Mouse (Mus musculus) cerebral cortex, adult 2 months (tissue): ENCODE measurements around the gene Padi2.

Source experiments
- WGBS: fragments of 180-500 bp; shearing (Covaris S2); methylation state at CpG from one replicate; pipeline ENCODE4 v1.1.7; 2018; 5-methylcytosine and 5-hydroxymethylcytosine counted together

The Padi2 gene

GRCm38 (mm10) chr4:140958319-140958718, 52.2 kb downstream of the Padi2 start:
- 41% methylated on average over 6 of the region's 6 CpGs for WGBS

GRCm38 (mm10) chr4:140959128-140959679, 53.1 kb downstream of the Padi2 start:
- 92% methylated on average over 7 of the region's 7 CpGs for WGBS

- 87% methylated on average over 10 of the region's 10 CpGs for WGBS
Measured at GRCm38 (mm10) chr4:140959715-140960479, 53.8 kb downstream of the Padi2 start.

- 1% methylated on average over 37 of the region's 37 CpGs for WGBS
Measured at GRCm38 (mm10) chr4:140960781-140961466, 54.8 kb downstream of the Padi2 start, which contains the start of gene Sdhb. Sdhb (plus strand) TSS chr4:140961203.

GRCm38 (mm10) chr4:140961467-140962206, 55.5 kb downstream of the Padi2 start:
- under 1% methylated on average over 38 of the region's 38 CpGs for WGBS

- 43% methylated on average over 8 of the region's 8 CpGs for WGBS
Measured at GRCm38 (mm10) chr4:140962207-140962909, 56.2 kb downstream of the Padi2 start.

GRCm38 (mm10) chr4:140962950-140963349, 56.8 kb downstream of the Padi2 start:
- WGBS = 25% methylated on average over 5 of the region's 5 CpGs

GRCm38 (mm10) chr4:140963941-140964597, 57.9 kb downstream of the Padi2 start:
- WGBS = 43% methylated on average over 9 of the region's 9 CpGs

- WGBS = 8% methylated on average over 7 of the region's 7 CpGs
Measured at GRCm38 (mm10) chr4:140964620-140965019, 58.5 kb downstream of the Padi2 start.

GRCm38 (mm10) chr4:140967386-140968159, 61.4 kb downstream of the Padi2 start:
- WGBS = 81% methylated on average over 11 of the region's 11 CpGs

- 50% methylated on average over 13 of the region's 13 CpGs for WGBS
Measured at GRCm38 (mm10) chr4:140971691-140972090, 65.5 kb downstream of the Padi2 start.

- 84% methylated on average over 6 of the region's 6 CpGs for WGBS
Measured at GRCm38 (mm10) chr4:140974408-140974807, 68.3 kb downstream of the Padi2 start.

- 89% methylated on average over 7 of the region's 7 CpGs for WGBS
Measured at GRCm38 (mm10) chr4:140975356-140975755, 69.2 kb downstream of the Padi2 start.

- 88% methylated on average over 10 of the region's 10 CpGs for WGBS
Measured at GRCm38 (mm10) chr4:140977278-140977677, 71.1 kb downstream of the Padi2 start.

- 91% methylated on average over 14 of the region's 14 CpGs for WGBS
Measured at GRCm38 (mm10) chr4:140977886-140978692, 71.9 kb downstream of the Padi2 start.

GRCm38 (mm10) chr4:140981605-140982004, 75.5 kb downstream of the Padi2 start:
- 95% methylated on average over 2 of the region's 2 CpGs for WGBS

GRCm38 (mm10) chr4:140982808-140983207, 76.7 kb downstream of the Padi2 start:
- WGBS = 57% methylated on average over 4 of the region's 4 CpGs

- WGBS = 20% methylated on average over 9 of the region's 9 CpGs
Measured at GRCm38 (mm10) chr4:140983442-140983841, 77.3 kb downstream of the Padi2 start.

GRCm38 (mm10) chr4:140984544-140984943, 78.4 kb downstream of the Padi2 start:
- WGBS = 88% methylated on average over 6 of the region's 6 CpGs
